Mouse (Mus musculus): Measurements from ENCODE around the gene Plcd3. TPM values are rescaled to one million over a fixed set of nuclear protein-coding genes. Genes with fewer than 3 reads are reported as not detected.
A peak's percentile ranks its signal among the peaks of the same experiment; 100 is the strongest.

The Plcd3 gene
- polyA plus RNA-seq, 1 experiment, result 4.7 TPM

- Histone ChIP-seq H3K36me3 (ENCODE audit: control insufficient read depth, insufficient read depth, low read length) (no peaks in the 10 kb centered on the region), H3K4me1 (ENCODE audit: control insufficient read depth, insufficient read depth, insufficient read length) (peaks cover 4% of the 10 kb centered on the region), H3K27ac (ENCODE audit: insufficient read depth, low read length) (peak overlapping the region; percentile 55), H3K27me3 (ENCODE audit: control insufficient read depth, insufficient read depth, low read length) (no peaks in the 10 kb centered on the region), H3K4me3 (ENCODE audit: extremely low read depth, insufficient read depth, insufficient read length) (peak overlapping the region; percentile 29)
- no peak for DNase-seq (ENCODE audit: low read depth in 1 of 2, low spot score in 2 of 2)
- WGBS, result 71% methylated on average over 6 of the region's 6 CpGs
- no peak for TF ChIP-seq POLR2A (IDR thresholded peaks at IDR 0.05; ENCODE audit: low read depth, low read length)
- no peak for TF ChIP-seq CTCF (IDR thresholded peaks at IDR 0.05; ENCODE audit: extremely low read depth, insufficient read depth, insufficient read length, insufficient replicate concordance)
These were observed 32.2 kb upstream of the Plcd3 start for GRCm38 (mm10) chr11:103133456-103134185.

GRCm38 (mm10) chr11:103132576-103133455 is 31.4 kb upstream of the Plcd3 start:
- DNase-seq (ENCODE audit: low read depth in 1 of 2, low spot score in 2 of 2), result peak; percentile 100
- TF ChIP-seq POLR2A (IDR thresholded peaks at IDR 0.05; ENCODE audit: low read depth, low read length) (peak; percentile 56), CTCF (IDR thresholded peaks at IDR 0.05; ENCODE audit: extremely low read depth, insufficient read depth, insufficient read length, insufficient replicate concordance) (no peak)
- 1% methylated on average over 58 of the region's 58 CpGs for WGBS
- Histone ChIP-seq H3K27me3 (ENCODE audit: control insufficient read depth, insufficient read depth, low read length) (no peaks in the 10 kb centered on the region), H3K36me3 (ENCODE audit: control insufficient read depth, insufficient read depth, low read length) (no peaks in the 10 kb centered on the region), H3K4me3 (ENCODE audit: extremely low read depth, insufficient read depth, insufficient read length) (peak overlapping the region; percentile 97), H3K27ac (ENCODE audit: insufficient read depth, low read length) (peak overlapping the region; percentile 98), H3K4me1 (ENCODE audit: control insufficient read depth, insufficient read depth, insufficient read length) (peaks cover 4% of the 10 kb centered on the region)

- DNase-seq (ENCODE audit: low read depth in 1 of 2, low spot score in 2 of 2), result peak; percentile 21 to 46
- TF ChIP-seq CTCF (IDR thresholded peaks at IDR 0.05; ENCODE audit: extremely low read depth, insufficient read depth, insufficient read length, insufficient replicate concordance) (no peak), POLR2A (IDR thresholded peaks at IDR 0.05; ENCODE audit: low read depth, low read length) (0 out of 2 replicates have a peak, but pooled peaks have one; percentile 2)
- peak within 1 kb of the TSS; percentile 98 for H3K27ac ChIP-seq (ENCODE audit: insufficient read depth, low read length)
- H3K27me3 ChIP-seq (ENCODE audit: control insufficient read depth, insufficient read depth, low read length), result no peaks in the 10 kb centered on the region
- H3K36me3 ChIP-seq (ENCODE audit: control insufficient read depth, insufficient read depth, low read length), result no peaks in the 10 kb centered on the region
- peaks cover 4% of the 10 kb centered on the region for H3K4me1 ChIP-seq (ENCODE audit: control insufficient read depth, insufficient read depth, insufficient read length)
- WGBS, result under 1% methylated on average over 39 of the region's 39 CpGs
- peak within 1 kb of the TSS; percentile 97 for H3K4me3 ChIP-seq (ENCODE audit: extremely low read depth, insufficient read depth, insufficient read length)
These were observed 30.5 kb upstream of the Plcd3 start, which contains the start of gene Hexim2 for GRCm38 (mm10) chr11:103131701-103132575. Gene Hexim2 (plus strand): TSS chr11:103132429.

- TF ChIP-seq POLR2A (IDR thresholded peaks at IDR 0.05; ENCODE audit: low read depth, low read length), result no peak
- TF ChIP-seq CTCF (IDR thresholded peaks at IDR 0.05; ENCODE audit: extremely low read depth, insufficient read depth, insufficient read length, insufficient replicate concordance), result no peak
- no peak overlapping the region for H3K27ac ChIP-seq (ENCODE audit: insufficient read depth, low read length)
- 91% methylated on average over 5 of the region's 5 CpGs for WGBS
- no peaks in the 10 kb centered on the region for H3K27me3 ChIP-seq (ENCODE audit: control insufficient read depth, insufficient read depth, low read length)
- no peaks in the 10 kb centered on the region for H3K4me1 ChIP-seq (ENCODE audit: control insufficient read depth, insufficient read depth, insufficient read length)
- no peaks in the 10 kb centered on the region; the same call in 1 of the 2 replicates for H3K36me3 ChIP-seq (ENCODE audit: control insufficient read depth, insufficient read depth, low read length)
- no peak for DNase-seq (ENCODE audit: low read depth in 1 of 2, low spot score in 2 of 2)
- H3K4me3 ChIP-seq (ENCODE audit: extremely low read depth, insufficient read depth, insufficient read length), result no peak overlapping the region
These were observed 18.9 kb upstream of the Plcd3 start for GRCm38 (mm10) chr11:103120315-103120714.

GRCm38 (mm10) chr11:103119609-103120008 is 18.2 kb upstream of the Plcd3 start:
- Histone ChIP-seq H3K27ac (ENCODE audit: insufficient read depth, low read length) (no peak overlapping the region), H3K4me1 (ENCODE audit: control insufficient read depth, insufficient read depth, insufficient read length) (no peaks in the 10 kb centered on the region), H3K27me3 (ENCODE audit: control insufficient read depth, insufficient read depth, low read length) (no peaks in the 10 kb centered on the region), H3K4me3 (ENCODE audit: extremely low read depth, insufficient read depth, insufficient read length) (no peak overlapping the region), H3K36me3 (ENCODE audit: control insufficient read depth, insufficient read depth, low read length) (no peaks in the 10 kb centered on the region; the same call in 1 of the 2 replicates)
- no peak for DNase-seq (ENCODE audit: low read depth in 1 of 2, low spot score in 2 of 2)
- TF ChIP-seq CTCF (IDR thresholded peaks at IDR 0.05; ENCODE audit: extremely low read depth, insufficient read depth, insufficient read length, insufficient replicate concordance), result no peak
- no peak for TF ChIP-seq POLR2A (IDR thresholded peaks at IDR 0.05; ENCODE audit: low read depth, low read length)
- 79% methylated on average over 5 of the region's 5 CpGs for WGBS

GRCm38 (mm10) chr11:103118866-103119265 is 17.4 kb upstream of the Plcd3 start:
- WGBS, result 96% methylated on average over 2 of the region's 2 CpGs
- DNase-seq (ENCODE audit: low read depth in 1 of 2, low spot score in 2 of 2), result no peak
- Histone ChIP-seq H3K36me3 (ENCODE audit: control insufficient read depth, insufficient read depth, low read length) (no peaks in the 10 kb centered on the region; the same call in 1 of the 2 replicates), H3K27ac (ENCODE audit: insufficient read depth, low read length) (no peak overlapping the region), H3K27me3 (ENCODE audit: control insufficient read depth, insufficient read depth, low read length) (no peaks in the 10 kb centered on the region), H3K4me3 (ENCODE audit: extremely low read depth, insufficient read depth, insufficient read length) (no peak overlapping the region), H3K4me1 (ENCODE audit: control insufficient read depth, insufficient read depth, insufficient read length) (no peaks in the 10 kb centered on the region)
- TF ChIP-seq CTCF (IDR thresholded peaks at IDR 0.05; ENCODE audit: extremely low read depth, insufficient read depth, insufficient read length, insufficient replicate concordance) (no peak), POLR2A (IDR thresholded peaks at IDR 0.05; ENCODE audit: low read depth, low read length) (no peak)
